Comparison of ENCODE assay signal across 22 mouse cellular contexts in the genomic region with DNA sequence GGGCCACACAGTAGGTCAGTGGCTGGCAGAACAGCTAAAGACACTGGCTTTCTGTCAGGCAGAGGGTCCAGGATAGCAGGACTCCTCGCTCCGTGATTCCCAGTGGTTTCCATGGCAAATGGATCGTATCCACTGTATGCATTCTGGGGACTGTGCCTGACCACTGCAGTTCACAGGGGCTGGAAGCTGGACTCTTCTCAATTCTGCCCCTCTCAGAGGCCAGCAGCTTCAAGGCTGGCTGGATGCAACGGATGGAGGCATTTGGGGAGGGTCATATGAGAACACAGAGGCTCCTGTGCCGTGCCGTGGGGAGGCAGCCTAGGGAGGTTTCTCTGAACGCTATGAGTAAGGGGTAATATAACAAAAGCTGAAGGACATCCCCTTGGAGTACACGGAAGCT. TPM values are rescaled to one million over a fixed set of nuclear protein-coding genes. Genes with fewer than 3 reads are reported as not detected.
DNase-seq lines count a peak whose midpoint lies in the region; ATAC-seq and TF ChIP-seq lines count a peak whose summit lies in the region.
"Had no signal": no experiment of that assay in that cellular context is flagged by ENCODE, and none has a peak within 500 bp of the region (broad histone marks: within the 10 kb centered on the region; RNA-seq: fewer than 3 reads in every experiment).

No protein-coding gene starts in this region.

- 67% methylated on average over 8 of the region's 8 CpGs for WGBS in heart, embryonic 10.5 days
- WGBS in kidney, embryonic 16.5 days: 23% methylated on average over 8 of the region's 8 CpGs
- 47% methylated on average over 8 of the region's 8 CpGs for WGBS in embryonic facial prominence, embryonic 10.5 days
- WGBS in midbrain, postnatal 0 days: 31% methylated on average over 8 of the region's 8 CpGs

- H3K9ac ChIP-seq in kidney, embryonic 16.5 days (replicated peaks; ENCODE audit: low read length): no peak overlapping the region
- no peak overlapping the region for H3K9ac ChIP-seq in midbrain, postnatal 0 days (replicated peaks; ENCODE audit: low read length, poor library complexity, severe bottlenecking)
- H3K9ac ChIP-seq: forebrain, embryonic 12.5 days; limb, embryonic 15.5 days; liver, embryonic 14.5 days; lung, embryonic 14.5 days had no signal

- DNase-seq in heart, embryonic 10.5 days (ENCODE audit: low spot score): no peak
- DNase-seq in heart, adult 11 months: no peak
- no peak for DNase-seq in kidney, adult 18-20 months
- no peak for DNase-seq in embryonic facial prominence, embryonic 10.5 days (ENCODE audit: low spot score)
- peak; percentile 55 for DNase-seq in midbrain, postnatal 0 days (ENCODE audit: low spot score)
- DNase-seq in left cerebral cortex, postnatal 4 days: no peak
- DNase-seq: adrenal gland, postnatal 36 days; cerebellum, adult 9-11 months; gastrocnemius, postnatal 14 days; heart, adult 18-20 months; heart, postnatal 14 days; kidney, adult 11 months; layer of hippocampus, adult 9-11 months; lung, embryonic 14.5 days had no signal

- peak overlapping the region; percentile 4; the same call in 1 of the 2 replicates for H3K27ac ChIP-seq in heart, embryonic 10.5 days
- H3K27ac ChIP-seq in kidney, embryonic 16.5 days (ENCODE audit: low read length): peak overlapping the region; percentile 6
- 0 out of 2 replicates have a peak overlapping the region, but pooled peaks have one; percentile 19 for H3K27ac ChIP-seq in embryonic facial prominence, embryonic 10.5 days (replicated peaks)
- H3K27ac ChIP-seq in midbrain, postnatal 0 days (ENCODE audit: low read depth, low read length): no peak overlapping the region
- H3K27ac ChIP-seq: forebrain, embryonic 12.5 days; limb, embryonic 15.5 days; liver, embryonic 14.5 days had no signal

- H3K4me2 ChIP-seq in kidney, embryonic 16.5 days (replicated peaks; ENCODE audit: low read depth, low read length): no peak overlapping the region
- no peak overlapping the region for H3K4me2 ChIP-seq in midbrain, postnatal 0 days (ENCODE audit: low read depth, low read length, poor library complexity, severe bottlenecking)
- H3K4me2 ChIP-seq: forebrain, embryonic 12.5 days; heart, embryonic 13.5 days; limb, embryonic 15.5 days; lung, embryonic 14.5 days had no signal

- H3K4me1 ChIP-seq in heart, embryonic 10.5 days: peaks cover 81% of the 10 kb centered on the region
- H3K4me1 ChIP-seq in kidney, embryonic 16.5 days (ENCODE audit: insufficient read depth, low read length): peaks cover 39% of the 10 kb centered on the region
- peaks cover 42% of the 10 kb centered on the region for H3K4me1 ChIP-seq in embryonic facial prominence, embryonic 10.5 days
- H3K4me1 ChIP-seq in midbrain, postnatal 0 days (ENCODE audit: insufficient read depth, low read length): no peaks in the 10 kb centered on the region

- no peak overlapping the region for H3K4me3 ChIP-seq in heart, embryonic 10.5 days
- H3K4me3 ChIP-seq in kidney, embryonic 16.5 days (ENCODE audit: low read length): no peak overlapping the region
- no peak overlapping the region for H3K4me3 ChIP-seq in embryonic facial prominence, embryonic 10.5 days
- no peak overlapping the region for H3K4me3 ChIP-seq in midbrain, postnatal 0 days (ENCODE audit: low read depth, low read length)
- H3K4me3 ChIP-seq: forebrain, embryonic 12.5 days; heart, embryonic 13.5 days; limb, embryonic 15.5 days had no signal

- H3K36me3 ChIP-seq in heart, embryonic 10.5 days: no peaks in the 10 kb centered on the region
- no peaks in the 10 kb centered on the region for H3K36me3 ChIP-seq in kidney, embryonic 16.5 days (ENCODE audit: insufficient read depth, low read length)
- no peaks in the 10 kb centered on the region for H3K36me3 ChIP-seq in embryonic facial prominence, embryonic 10.5 days (replicated peaks)
- H3K36me3 ChIP-seq in midbrain, postnatal 0 days (ENCODE audit: insufficient read depth, low read length): peaks cover 6% of the 10 kb centered on the region; the same call in 1 of the 2 replicates
- H3K36me3 ChIP-seq: forebrain, embryonic 12.5 days; heart, embryonic 13.5 days; limb, embryonic 15.5 days had no signal

- peak; percentile 64; the same call in 1 of the 2 replicates for ATAC-seq in kidney, embryonic 16.5 days (ENCODE audit: low FRiP score, low TSS enrichment)
- ATAC-seq in midbrain, postnatal 0 days (ENCODE audit: low FRiP score): no peak

- TF ChIP-seq CTCF in midbrain, postnatal 0 days (IDR thresholded peaks at IDR 0.05): no peak

- intact Hi-C loops in left cerebral cortex, postnatal 4 days (cut with DNase I): no loop called here

- no peaks in the 10 kb centered on the region for H3K27me3 ChIP-seq in heart, embryonic 10.5 days (ENCODE audit: insufficient read depth, poor library complexity, severe bottlenecking)
- H3K27me3 ChIP-seq in kidney, embryonic 16.5 days (ENCODE audit: insufficient read depth, low read length): no peaks in the 10 kb centered on the region
- peaks cover 10% of the 10 kb centered on the region; the same call in 1 of the 2 replicates for H3K27me3 ChIP-seq in embryonic facial prominence, embryonic 10.5 days (replicated peaks; ENCODE audit: low read depth, poor library complexity, severe bottlenecking)
- H3K27me3 ChIP-seq in midbrain, postnatal 0 days (ENCODE audit: insufficient read depth, low read length): no peaks in the 10 kb centered on the region
- H3K27me3 ChIP-seq: forebrain, embryonic 12.5 days; limb, embryonic 15.5 days had no signal

- no peaks in the 10 kb centered on the region for H3K9me3 ChIP-seq in heart, embryonic 10.5 days
- no peaks in the 10 kb centered on the region for H3K9me3 ChIP-seq in kidney, embryonic 16.5 days (ENCODE audit: low read length)
- no peaks in the 10 kb centered on the region for H3K9me3 ChIP-seq in embryonic facial prominence, embryonic 10.5 days
- no peaks in the 10 kb centered on the region for H3K9me3 ChIP-seq in midbrain, postnatal 0 days (ENCODE audit: low read length)
- H3K9me3 ChIP-seq: forebrain, embryonic 12.5 days; heart, embryonic 13.5 days; limb, embryonic 15.5 days had no signal

RNA-seq across cellular contexts. Expression of gene Omp, which starts 3.1 kb away (rescaled TPM):
- 0.33 TPM in 2 replicates for polyA plus RNA-seq in heart, embryonic 10.5 days (2016; fragmentation: Nextera tagmentation; extraction: Ambion mirVana)
- 0.49 and 0.81 TPM in 2 replicates for polyA plus RNA-seq in kidney, embryonic 16.5 days (2015; fragmentation: Nextera tagmentation; extraction: Ambion mirVana)
- polyA plus RNA-seq in embryonic facial prominence, embryonic 10.5 days (2016; fragmentation: Nextera tagmentation; extraction: Ambion mirVana): 0.18 TPM in 1 of 2 replicates, not detected in the other
- 0.55 and 0.57 TPM in 2 replicates for total RNA-seq in midbrain, postnatal 0 days (2014; rRNA removed)
- 0.22 and 0.46 TPM in 2 replicates for polyA plus RNA-seq in midbrain, postnatal 0 days (2015; fragmentation: Nextera tagmentation; extraction: Ambion mirVana)
- total RNA-seq in left cerebral cortex, postnatal 4 days (2021): 1 to 10 TPM; 1.4 to 2.1 TPM
- total RNA-seq: heart, adult 18-20 months; megakaryocyte, adult 5-6 weeks; monocyte, adult 5-6 weeks had no signal

RNA-seq across cellular contexts. Expression of gene Myo7a, which starts 22.9 kb away (rescaled TPM):
- polyA plus RNA-seq in heart, embryonic 10.5 days (2016; fragmentation: Nextera tagmentation; extraction: Ambion mirVana): 16.4 and 17.3 TPM in 2 replicates
- polyA plus RNA-seq in kidney, embryonic 16.5 days (2015; fragmentation: Nextera tagmentation; extraction: Ambion mirVana): 15.2 and 18.5 TPM in 2 replicates
- polyA plus RNA-seq in embryonic facial prominence, embryonic 10.5 days (2016; fragmentation: Nextera tagmentation; extraction: Ambion mirVana): 20.4 and 21.8 TPM in 2 replicates
- 66.0 and 74.3 TPM in 2 replicates for total RNA-seq in midbrain, postnatal 0 days (2014; rRNA removed)
- polyA plus RNA-seq in midbrain, postnatal 0 days (2015; fragmentation: Nextera tagmentation; extraction: Ambion mirVana): 11.1 and 14.6 TPM in 2 replicates
- 10 to 100 TPM; 17.8 to 18.7 TPM for total RNA-seq in left cerebral cortex, postnatal 4 days (2021)

RNA-seq across cellular contexts. Expression of gene Capn5, which starts 35.8 kb away (rescaled TPM):
- polyA plus RNA-seq in heart, embryonic 10.5 days (2016; fragmentation: Nextera tagmentation; extraction: Ambion mirVana): 9.4 and 11.0 TPM in 2 replicates
- polyA plus RNA-seq in kidney, embryonic 16.5 days (2015; fragmentation: Nextera tagmentation; extraction: Ambion mirVana): 17.4 and 19.5 TPM in 2 replicates
- polyA plus RNA-seq in embryonic facial prominence, embryonic 10.5 days (2016; fragmentation: Nextera tagmentation; extraction: Ambion mirVana): 4.7 and 5.1 TPM in 2 replicates
- 40.0 and 51.9 TPM in 2 replicates for total RNA-seq in midbrain, postnatal 0 days (2014; rRNA removed)
- 20.7 and 20.9 TPM in 2 replicates for polyA plus RNA-seq in midbrain, postnatal 0 days (2015; fragmentation: Nextera tagmentation; extraction: Ambion mirVana)
- 10 to 100 TPM; 51.0 to 52.2 TPM for total RNA-seq in left cerebral cortex, postnatal 4 days (2021)

RNA-seq across cellular contexts. Expression of gene B3gnt6, which starts 57.0 kb away (rescaled TPM):
- polyA plus RNA-seq in heart, embryonic 10.5 days (2016; fragmentation: Nextera tagmentation; extraction: Ambion mirVana): 0.06 TPM in 1 of 2 replicates, not detected in the other
- 0.06 and 0.09 TPM in 2 replicates for polyA plus RNA-seq in kidney, embryonic 16.5 days (2015; fragmentation: Nextera tagmentation; extraction: Ambion mirVana)
- not detected in 2 replicates for polyA plus RNA-seq in embryonic facial prominence, embryonic 10.5 days (2016; fragmentation: Nextera tagmentation; extraction: Ambion mirVana)
- 1.5 and 2.0 TPM in 2 replicates for total RNA-seq in midbrain, postnatal 0 days (2014; rRNA removed)
- polyA plus RNA-seq in midbrain, postnatal 0 days (2015; fragmentation: Nextera tagmentation; extraction: Ambion mirVana): 1.3 TPM in 2 replicates
- total RNA-seq in left cerebral cortex, postnatal 4 days (2021): under 1 TPM; 0.16 to 0.28 TPM
- total RNA-seq: gastrocnemius, postnatal 14 days; heart, adult 18-20 months; heart, postnatal 14 days; monocyte, adult 5-6 weeks had no signal
- polyA plus RNA-seq: embryonic facial prominence, embryonic 11.5 days; heart, embryonic 13.5 days; limb, embryonic 15.5 days; lung, embryonic 14.5 days had no signal
